Mouse (Mus musculus) megakaryocyte, adult 5-6 weeks (primary cell): ENCODE data around the gene Grtp1. TPM values are rescaled to one million over a fixed set of nuclear protein-coding genes. Genes with fewer than 3 reads are reported as not detected.
A peak's percentile ranks its signal among the peaks of the same experiment; 100 is the strongest.

Experiments
- ATAC-seq: 2 replicates; pipeline ENCODE4 v1.8.0; 2016; ENCODE audit warnings: mild to moderate bottlenecking, inconsistent platforms; ENCODE audit not compliant: poor library complexity, severe bottlenecking
- total RNA-seq, 2 experiments: library from RNA; stranded (forward) in 1 of 2; stranded (reverse) in 1 of 2; fragments of 153-499, 151-499 nt in 1 of 2; fragments of 221-1000, 200-1000 nt in 1 of 2; gene quantifications; 2 replicates each; pipeline versions ENCODE4 v1.2.3 to v1.2.4; 2015 to 2017

The Grtp1 gene
- total RNA-seq, 2 experiments from 2014 or later, result 0.22 TPM; not detected in 1

DNA sequence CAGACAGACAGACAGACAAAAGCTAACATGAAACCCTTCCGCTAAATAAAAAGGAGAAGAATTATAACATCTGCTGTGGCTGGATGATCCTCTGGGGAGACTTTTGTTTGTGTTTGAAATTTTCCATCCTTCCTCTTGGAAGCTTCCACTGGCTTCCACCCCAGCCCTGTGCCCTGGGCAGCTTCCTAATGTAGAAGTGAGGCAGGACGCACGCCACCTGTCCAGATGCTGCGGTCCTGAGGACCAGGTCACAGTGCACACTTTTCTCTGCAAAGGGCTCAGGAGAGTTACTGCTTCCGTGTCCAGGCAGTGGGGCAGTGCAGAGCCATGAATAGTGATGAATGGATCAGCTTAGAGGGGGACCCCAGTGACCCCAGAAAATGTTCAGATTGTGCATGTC, 4.9 kb upstream of the Grtp1 start:
- ATAC-seq, result no peak

DNA sequence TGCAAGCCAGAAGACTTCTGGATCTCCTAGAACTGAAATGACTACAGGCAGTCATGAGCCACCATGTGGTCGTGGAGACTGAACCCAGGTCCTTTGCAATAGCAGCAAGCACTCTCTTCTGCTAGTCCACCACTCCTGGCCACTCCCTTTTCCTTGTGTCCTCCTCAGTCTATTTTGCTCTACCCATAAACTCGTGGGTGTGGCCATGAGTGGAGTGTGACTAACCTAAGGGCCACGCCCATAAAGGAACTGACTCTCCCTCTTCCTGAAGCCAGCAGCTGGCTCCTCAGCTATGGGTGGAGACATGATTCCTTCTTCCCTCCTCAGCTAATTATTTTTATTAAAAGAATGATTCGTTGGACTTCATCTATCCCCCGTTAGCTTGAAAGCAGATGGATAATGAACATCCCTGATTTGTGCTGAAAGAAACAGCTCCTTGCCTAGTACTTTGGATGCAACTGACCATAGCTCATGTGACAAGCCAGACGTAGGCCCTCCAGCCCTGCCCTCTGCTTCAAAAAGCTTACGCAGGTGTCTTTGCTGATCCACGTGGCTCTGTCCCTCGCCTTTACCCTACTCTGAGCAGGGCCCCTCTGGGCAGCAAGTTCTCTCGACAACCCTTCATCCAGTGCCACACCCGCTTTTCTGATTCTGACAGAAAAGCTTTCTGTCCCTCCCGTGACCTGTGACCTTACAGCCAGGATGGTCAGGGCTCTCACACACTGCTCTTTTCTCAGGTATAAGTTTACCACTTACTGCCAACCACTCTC, 4.1 kb upstream of the Grtp1 start:
- ATAC-seq, result peak; percentile 72

DNA sequence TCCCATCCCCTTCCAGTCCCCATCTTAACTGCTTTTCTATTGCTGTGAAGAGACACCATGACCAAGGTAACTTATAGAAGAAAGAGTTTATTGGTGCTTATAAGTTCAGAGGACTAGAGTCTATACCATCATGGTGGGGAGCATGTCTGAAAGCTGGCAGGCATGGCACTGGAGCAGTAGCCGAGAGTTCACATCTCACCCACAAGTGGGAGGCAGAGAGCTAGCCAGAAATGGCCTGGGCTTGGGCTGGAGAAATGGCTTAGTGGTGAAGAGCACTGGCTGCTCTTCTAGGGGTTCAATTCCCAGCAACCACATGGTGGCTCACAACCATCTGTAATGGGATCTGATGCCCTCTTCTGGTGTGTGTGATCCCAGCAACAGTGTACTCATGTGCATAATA, 3.1 kb upstream of the Grtp1 start:
- ATAC-seq, result no peak

DNA sequence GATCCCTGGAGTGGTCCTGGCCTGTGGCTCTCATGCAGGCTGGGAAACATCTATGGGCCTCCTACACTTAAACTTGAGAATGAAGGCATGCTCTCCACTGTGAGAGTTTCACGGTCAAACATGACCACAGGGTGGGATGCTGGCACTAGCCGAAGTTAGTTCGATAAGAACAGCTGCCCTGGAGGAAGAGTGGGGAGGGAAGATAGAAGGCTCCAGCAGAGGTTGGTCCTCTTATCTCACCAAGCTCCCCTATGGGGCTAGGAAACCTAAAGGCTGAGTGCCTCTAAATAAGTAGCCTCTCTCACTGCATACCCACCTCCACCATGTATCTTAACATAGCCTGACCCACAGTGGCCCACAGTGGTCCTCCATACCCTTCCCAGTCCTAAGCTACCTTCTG, 2.4 kb upstream of the Grtp1 start:
- ATAC-seq, result no peak

DNA sequence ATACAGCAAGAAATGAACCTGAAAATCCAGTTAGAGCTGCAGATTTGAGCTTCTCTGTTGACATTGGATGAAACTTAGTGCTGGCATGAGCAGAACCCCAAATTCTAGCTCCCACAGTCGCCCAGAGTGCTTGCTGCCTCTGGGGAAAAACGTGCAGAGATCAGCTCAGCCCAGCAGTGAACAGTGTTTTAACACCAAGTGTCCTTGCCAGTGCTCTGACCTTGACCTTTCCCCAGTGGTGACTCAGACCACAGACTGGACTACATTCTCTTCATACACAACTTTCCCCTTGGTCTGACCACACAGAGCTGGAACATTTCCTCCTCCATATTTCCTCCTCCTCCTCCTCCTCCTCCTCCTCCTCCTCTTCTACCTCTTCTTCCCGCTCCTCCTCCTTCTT, 1.6 kb upstream of the Grtp1 start:
- no peak for ATAC-seq

DNA sequence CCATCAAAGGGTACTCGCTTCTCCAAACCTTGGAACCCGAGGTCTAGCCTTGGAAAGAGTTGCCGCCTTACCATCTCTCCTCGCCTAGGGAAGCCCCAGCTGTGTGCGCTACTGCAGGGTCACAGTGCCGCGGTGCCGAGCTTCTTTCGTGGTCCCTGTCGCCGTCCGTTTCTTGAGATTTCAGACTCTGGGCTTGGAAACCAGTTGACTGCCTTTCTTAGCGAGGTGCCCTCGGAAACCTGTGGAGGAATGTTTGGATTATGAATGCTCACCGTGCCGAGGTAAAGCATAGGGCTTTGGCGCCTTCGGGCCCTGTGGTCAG, 554 bp upstream of the Grtp1 start:
- no peak for ATAC-seq

DNA sequence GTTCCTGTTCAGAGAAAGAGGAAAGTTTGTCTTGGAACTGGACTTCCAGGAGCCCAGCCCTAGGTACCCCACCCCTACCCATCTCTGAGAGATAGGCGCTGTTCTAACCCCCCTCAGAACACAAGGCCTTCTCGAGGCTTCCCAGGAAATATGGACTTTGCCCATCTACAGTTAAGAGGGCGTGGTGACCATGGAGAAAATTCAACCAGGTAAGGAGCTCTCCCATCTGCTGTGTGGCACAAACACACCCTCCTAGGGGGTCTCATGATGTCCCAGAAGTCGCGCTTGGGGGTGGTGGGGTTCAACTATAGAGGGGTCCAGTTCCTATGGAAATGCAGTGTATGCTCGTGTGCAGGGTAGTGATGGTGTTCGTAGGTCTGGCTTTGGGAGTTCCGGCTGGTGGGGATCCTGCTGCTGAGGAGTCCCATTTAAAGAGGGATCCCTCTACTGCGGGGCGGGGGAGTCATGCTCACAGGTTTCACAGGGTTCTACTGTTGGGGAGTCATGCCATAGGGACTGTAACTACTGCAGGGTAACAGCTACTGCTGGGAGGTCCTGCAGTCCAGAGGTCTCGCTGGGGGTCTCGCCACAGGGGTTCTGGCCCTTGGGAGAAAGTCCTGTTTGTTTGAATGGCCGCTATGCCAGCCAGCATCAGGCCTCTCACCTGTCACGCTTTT, 897 bp downstream of the Grtp1 start:
- ATAC-seq, result no peak

DNA sequence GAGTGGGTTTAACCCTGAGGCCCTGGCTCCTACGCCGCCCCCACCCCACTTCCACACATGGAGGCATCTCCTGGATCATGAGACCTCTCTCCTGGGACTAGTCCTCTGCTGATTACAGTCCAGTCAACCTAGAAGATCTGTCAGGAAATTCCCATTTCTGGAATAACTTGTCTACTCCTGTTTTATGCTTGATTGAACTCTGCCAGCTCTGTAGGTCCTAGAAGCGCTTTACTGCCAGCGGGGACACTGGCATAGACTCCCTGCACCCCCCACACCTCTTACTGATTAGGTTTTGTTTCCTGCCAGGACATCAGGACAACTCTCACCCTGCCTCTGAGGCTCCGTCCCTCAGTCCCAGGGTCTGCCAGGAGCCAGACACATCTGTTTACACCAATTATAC, 2.9 kb downstream of the Grtp1 start:
- no peak for ATAC-seq

DNA sequence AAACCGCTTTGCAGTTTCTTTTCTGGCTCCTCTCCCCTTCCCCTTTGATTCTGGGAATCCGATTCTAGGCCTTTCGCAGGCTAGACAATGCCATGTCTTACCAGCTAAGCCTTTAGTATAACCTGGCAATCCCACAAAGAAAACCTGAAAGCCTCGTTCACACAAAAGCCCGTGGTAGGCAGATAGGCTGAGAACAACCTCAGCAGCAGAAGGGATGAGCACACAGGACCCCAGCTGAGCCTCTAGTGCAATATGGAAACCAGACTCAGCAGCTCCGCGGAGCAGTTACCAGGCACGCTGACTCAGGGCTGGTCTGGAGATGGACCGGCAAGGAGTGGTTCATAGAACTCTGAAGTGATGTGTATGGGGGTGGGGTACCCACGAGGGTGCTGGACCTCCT, 5.6 kb downstream of the Grtp1 start:
- no peak for ATAC-seq

DNA sequence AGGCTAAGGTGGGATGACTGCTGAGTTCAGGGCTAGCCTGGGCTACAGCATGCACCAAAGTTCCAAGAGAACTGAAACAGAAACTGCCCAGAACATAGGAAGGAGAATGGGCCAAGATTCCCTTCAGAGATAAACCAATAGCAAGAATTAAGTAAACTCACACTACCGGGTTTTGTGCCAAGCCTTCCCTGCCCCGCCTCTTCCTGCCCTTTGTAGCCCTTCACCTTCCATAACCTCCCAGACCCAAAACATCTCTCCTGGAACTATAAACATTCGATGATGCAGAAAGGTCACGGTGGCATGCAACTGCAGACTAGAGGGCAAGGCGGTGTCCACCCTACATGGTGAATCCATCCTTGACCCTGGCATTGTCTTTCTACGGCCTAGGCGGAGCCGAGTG, 10.2 kb downstream of the Grtp1 start:
- ATAC-seq, result no peak

DNA sequence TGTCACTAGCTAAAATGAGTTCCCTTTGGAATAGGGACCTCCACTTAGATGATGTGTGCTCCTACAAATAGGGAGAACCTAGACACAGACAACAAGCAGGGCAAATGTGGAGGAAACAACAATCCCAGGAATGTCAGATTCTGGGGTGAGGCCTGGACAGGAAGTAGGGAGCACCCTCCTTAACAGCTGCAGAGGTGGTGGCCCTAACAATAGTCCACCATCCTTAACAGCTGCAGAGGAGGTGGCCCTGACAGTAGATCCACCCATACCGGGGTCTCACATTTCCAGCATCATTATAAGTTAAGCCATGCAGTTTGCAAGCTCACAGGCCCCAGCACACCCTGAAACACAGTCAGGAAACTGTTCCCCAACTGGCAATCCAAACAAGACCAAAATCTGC, 11.6 kb downstream of the Grtp1 start:
- no peak for ATAC-seq

DNA sequence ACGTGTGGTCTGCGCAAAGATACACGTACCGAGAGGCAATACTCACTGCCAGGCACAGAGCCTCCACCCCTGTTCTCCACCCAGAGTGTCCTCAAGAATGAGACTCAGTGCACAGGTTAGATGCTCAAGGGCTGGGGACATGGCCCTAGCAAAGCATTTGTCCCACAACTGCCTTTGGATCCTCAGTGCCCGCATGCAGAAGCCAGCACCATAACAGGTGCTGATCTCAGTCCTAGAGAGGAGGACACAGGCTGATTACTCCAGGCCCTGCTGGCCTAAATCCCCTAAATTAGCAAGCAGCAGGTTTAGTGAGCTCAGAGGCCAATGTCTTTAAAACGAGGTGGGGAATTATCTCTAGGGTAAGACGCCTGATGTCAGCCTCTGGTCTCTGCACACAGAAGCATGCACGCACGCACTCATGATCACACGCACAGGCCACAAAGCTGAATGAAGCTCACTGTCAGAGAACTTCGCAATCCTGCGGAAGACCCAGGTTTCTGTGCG, 12.3 kb downstream of the Grtp1 start:
- no peak for ATAC-seq

DNA sequence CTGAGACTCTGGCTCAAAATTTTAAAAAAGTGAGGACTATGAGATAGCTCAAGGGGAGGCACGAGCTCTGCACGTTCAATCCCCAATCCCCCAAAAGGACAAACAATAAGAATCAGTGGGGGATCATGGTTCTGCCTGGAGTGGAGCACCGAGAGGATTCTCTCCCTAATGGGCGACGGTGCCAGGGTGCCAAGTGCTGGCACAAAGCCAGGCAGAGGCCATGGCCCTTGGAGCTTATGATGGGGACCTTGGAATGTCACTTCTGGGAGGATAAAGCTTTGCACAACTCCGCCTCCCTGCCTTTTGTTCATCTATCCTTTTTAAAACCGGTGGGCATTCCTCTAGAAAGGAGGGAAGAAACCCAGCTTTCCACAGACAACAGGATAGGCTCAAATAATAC, 12.8 kb downstream of the Grtp1 start:
- no peak for ATAC-seq

DNA sequence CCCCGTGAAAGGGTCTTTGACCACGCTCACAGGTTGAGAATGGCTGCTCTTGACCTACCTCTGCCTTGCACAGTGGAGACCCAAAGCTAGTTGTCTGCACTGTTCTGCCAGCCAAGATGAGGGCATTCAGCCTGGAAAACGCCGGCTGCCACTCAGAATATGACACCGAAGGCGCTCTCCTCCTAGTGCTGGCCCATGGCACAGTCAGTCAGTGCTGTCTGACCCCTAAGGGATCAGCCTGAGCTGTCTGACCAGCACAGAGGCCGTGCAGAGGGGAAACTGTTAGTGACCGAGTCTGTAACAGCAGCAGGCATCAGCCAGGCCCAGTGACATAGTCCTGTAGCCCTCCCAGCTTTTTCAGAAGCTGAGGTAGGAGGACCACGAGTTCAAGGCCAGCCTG, 13.2 kb downstream of the Grtp1 start:
- no peak for ATAC-seq

DNA sequence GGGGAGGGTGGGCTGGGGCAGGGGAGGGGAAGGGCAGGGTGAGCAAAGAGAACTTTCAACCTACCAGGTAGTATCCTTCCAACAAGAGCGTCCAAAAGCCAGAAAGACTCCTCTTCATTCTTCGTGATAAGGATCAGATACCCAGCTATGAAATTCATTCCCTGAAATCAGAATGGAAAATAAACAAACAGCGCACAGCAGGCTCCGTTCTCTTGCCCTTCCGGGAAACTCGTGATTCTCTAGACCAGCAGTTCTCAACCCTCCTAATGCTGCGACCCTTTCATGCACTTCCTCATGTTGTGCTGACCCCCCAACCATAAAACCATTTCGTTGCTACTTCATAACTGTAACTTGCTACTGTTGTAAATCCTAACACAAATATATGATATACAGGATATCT, 13.6 kb downstream of the Grtp1 start:
- ATAC-seq, result no peak

DNA sequence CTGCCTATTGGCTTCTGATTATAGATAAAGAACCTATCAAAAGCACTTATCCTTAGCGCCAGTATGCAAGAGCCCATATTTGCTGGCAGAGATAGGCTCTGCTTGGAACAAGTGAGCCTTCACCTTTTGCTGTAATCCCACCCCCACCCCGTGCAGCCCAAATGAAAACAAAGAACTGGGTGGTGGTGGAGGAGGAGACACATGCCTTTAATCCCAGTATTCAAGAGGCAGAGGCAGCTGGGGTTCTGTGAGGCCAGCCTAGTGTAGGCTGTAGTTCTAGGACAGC, 18.8 kb downstream of the Grtp1 start:
- ATAC-seq, result no peak

DNA sequence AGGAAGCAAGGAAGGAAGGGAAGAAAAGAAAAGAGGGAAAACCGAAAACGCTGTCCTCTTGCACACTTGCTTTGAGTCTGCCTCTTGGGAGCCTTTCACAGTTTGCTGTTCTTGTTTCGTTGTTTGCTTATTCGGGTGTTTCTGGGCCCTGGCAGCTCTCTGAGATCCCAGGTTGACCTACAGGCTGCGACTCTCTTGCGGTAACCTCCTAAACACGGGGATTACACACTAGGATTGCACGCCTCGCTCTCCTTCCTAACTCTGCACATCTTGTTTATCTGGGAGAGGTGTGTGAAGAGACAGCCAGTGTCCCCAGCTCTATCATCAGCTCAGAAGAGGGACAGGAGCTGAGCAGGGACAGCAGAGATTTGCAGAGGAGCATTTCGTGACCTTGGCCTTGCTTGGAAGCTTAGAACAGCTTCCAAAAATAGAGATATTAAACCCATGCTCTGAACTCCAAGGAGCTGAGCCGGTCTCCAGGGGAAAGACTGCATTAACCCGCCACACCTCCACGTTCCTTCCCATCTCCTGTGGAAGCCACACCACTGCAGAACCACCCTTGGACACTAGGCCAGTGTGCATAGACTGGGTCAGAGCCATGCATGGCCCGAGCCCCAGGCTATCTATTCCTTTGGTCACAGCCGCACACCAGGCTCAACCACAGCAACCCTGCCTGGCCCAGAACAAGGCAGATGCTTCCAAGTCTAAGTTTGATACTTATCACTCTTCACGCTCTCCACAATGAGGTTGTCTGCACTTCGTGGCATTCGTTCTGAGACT, 19.3 kb downstream of the Grtp1 start:
- ATAC-seq, result no peak

DNA sequence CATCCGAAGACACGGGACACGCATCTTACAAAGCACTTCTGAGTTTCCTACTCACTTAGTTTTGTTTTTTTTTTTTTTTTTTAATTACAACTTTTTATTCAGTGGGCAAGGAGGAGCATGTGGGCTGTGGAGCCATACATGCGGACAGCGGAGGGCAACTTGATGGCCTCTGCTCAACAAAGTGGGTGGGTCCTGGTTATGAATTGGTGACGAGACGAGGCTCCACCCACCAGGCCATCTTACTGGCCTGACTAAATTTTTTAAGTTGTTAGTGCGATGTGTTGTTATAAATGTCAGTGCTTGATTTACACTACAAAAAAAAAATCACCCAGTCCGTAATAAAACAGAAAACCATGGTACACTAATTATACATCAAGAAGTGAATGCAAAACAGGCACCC, 20.0 kb downstream of the Grtp1 start:
- ATAC-seq, result no peak

DNA sequence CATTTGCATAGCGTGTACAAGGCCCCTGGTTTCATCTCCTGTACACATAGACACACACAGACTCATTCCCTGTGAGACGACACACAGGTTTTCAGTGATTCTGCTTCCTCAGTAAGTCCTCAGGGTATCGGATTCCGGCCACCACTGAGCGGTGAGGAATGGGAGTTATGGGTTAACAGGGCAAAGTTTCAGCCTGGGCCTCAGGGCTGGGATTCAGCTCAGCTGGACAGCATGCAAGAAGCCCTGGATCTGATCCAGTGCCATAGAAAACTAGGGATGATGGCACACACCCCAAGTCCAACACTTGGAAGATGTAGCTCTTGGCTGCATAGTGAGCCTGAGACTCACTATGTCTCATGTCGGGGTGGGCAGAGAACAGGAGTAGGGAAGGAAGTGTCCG, 20.5 kb downstream of the Grtp1 start:
- no peak for ATAC-seq

DNA sequence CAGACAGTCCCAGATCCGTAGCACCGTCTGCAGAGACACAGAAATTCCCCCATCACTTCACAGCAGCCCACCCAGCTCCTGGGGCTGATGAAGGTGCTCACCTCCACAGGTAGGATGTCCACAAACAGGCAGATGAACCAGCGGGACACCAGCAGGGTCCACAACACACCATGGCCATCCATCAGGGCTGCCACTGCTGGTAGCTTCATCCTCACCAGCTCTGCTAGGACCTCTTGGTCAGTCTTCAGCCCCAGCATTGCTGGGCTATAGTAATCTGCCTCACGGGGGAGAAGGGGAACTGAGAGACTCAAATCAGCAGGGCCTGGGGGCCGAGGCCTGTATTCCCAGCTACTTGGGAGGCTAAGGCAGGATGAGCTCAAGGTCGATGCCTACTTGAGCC, 20.9 kb downstream of the Grtp1 start:
- no peak for ATAC-seq

DNA sequence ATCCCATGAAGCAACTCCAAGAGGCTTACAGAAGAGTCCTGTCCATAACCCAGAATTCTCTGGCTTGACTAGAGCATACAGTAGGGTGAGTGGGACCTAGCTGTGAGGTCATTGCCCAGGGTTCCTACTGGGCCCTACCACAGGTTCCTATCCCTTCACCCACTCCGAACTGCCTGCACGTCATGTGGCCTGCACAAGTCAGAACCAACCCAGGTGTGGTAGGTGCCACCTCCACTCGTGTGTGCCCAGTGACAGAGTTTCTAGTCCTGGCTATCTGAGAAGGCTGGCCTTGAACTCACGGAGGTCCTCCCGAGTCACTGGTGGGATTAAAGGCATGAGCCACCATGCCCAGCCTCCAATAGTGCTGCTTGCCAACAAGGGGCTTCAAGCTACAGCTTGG, 22.3 kb downstream of the Grtp1 start:
- ATAC-seq, result no peak

DNA sequence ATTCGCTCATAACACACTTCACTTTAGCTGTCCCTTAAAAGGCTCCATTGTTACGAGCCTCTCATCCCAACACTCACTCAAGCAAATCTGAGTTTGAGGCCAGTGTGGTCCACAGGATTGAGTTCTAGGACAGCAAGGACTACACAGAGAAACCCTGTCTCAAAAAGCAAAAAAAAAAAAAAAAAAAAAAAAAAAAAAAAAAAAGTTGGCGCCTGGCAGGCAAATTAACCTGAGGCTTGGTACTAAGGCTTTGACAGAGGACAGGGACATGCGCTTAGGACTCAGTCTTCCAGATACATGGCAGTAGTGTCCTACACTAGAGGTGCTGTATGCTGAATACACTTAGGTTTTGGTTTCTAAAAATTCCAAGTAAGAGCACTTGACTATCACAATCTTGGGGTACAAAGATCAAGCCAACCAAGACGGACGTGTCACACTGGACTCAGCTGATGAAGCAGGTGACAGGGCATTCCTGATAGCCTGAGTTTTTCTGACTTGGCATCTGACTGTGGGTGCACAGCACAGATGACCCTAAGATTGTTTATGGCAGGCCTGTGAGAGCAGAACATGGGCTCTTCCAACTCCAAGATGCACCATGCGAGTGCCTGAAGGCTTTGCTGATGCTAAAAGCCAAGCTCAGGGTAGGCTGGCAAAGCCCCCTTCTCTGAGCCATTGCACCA, 23.1 kb downstream of the Grtp1 start:
- ATAC-seq, result no peak
